Mouse (Mus musculus): ENCODE data around the gene Manbal. TPM values are rescaled to one million over a fixed set of nuclear protein-coding genes. Genes with fewer than 3 reads are reported as not detected.

Gene Manbal
- polyA plus RNA-seq, 1 experiment, result 101 TPM

DNA sequence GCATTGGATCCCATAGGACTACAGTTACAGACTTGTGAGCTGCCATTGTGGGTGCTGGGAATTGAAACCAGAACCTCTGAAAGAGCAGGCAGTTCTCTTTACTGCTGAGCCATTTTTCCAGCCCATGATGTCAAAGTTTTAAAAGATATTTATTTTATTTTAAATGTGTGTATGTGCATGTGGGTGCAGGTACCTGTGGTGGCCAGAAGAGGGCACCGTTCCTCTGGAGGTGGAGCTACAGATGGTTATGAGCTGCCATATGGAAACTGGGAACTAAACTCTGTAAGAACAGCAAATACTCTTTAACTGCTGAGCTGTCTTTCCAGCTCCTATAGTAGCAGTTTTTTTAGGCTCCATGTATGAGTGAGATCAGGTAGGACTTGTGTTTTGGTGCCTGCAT lies 74.0 kb downstream of the Manbal start:
- TF ChIP-seq CTCF (IDR thresholded peaks at IDR 0.05; ENCODE audit: extremely low read depth, insufficient read depth, low read length) (no peak), POLR2A (IDR thresholded peaks at IDR 0.05; ENCODE audit: extremely low read depth, insufficient read depth, low read length) (no peak)
- Histone ChIP-seq H3K4me1 (ENCODE audit: control insufficient read depth, insufficient read depth, low read length) (peaks cover 8% of the 10 kb centered on the region), H3K27ac (ENCODE audit: insufficient read depth, low read length) (no peak overlapping the region), H3K4me3 (ENCODE audit: insufficient read depth, low read length) (no peak overlapping the region)

Other genes with a start within 250 kb of the Manbal start
- gene Samhd1, start 232.3 kb upstream of the Manbal start, polyA plus RNA-seq (2012; rRNA removed), result 14.7 and 15.9 TPM in 2 replicates
- 1.5 and 2.0 TPM in 2 replicates for gene Rbl1, start 163.1 kb upstream of the Manbal start, polyA plus RNA-seq (2012; rRNA removed)
- 118 and 119 TPM in 2 replicates for gene Rpn2, start 88.6 kb upstream of the Manbal start, polyA plus RNA-seq (2012; rRNA removed)
- 1.3 and 1.5 TPM in 2 replicates for gene Mroh8, start 88.0 kb upstream of the Manbal start, polyA plus RNA-seq (2012; rRNA removed)
- 0.53 TPM in 1 of 2 replicates, not detected in the other for gene Ghrh, start 20.1 kb upstream of the Manbal start, polyA plus RNA-seq (2012; rRNA removed)
- 83.8 and 95.0 TPM in 2 replicates for gene Src, start 50.9 kb downstream of the Manbal start, polyA plus RNA-seq (2012; rRNA removed)
- 194 and 257 TPM in 2 replicates for gene Nnat, start 192.5 kb downstream of the Manbal start, polyA plus RNA-seq (2012; rRNA removed)
- 84.2 and 89.1 TPM in 2 replicates for gene Blcap, start 203.7 kb downstream of the Manbal start, polyA plus RNA-seq (2012; rRNA removed)